Mouse (Mus musculus) skeletal muscle tissue, adult 2 months (tissue): ENCODE measurements around the gene Scel.

Experiments used
- DNase-seq: peaks from one replicate; pipeline ENCODE4 v3.0.0-alpha.2; 2012; ENCODE audit warnings: low read depth, low spot score

The Scel gene

GRCm38 (mm10) chr14:103651106-103651505 lies 138.0 kb downstream of the Scel start:
- no peak for DNase-seq

GRCm38 (mm10) chr14:103651562-103651961 lies 138.4 kb downstream of the Scel start:
- no peak for DNase-seq

- no peak for DNase-seq
Measured at GRCm38 (mm10) chr14:103652524-103652923, 139.4 kb downstream of the Scel start.

GRCm38 (mm10) chr14:103653800-103654199 lies 140.7 kb downstream of the Scel start:
- no peak for DNase-seq

- DNase-seq = no peak
Measured at GRCm38 (mm10) chr14:103655448-103655847, 142.3 kb downstream of the Scel start.

GRCm38 (mm10) chr14:103657876-103658275 lies 144.7 kb downstream of the Scel start:
- DNase-seq = no peak
